Mouse (Mus musculus): ENCODE data around the gene Dpf3. TPM values are rescaled to one million over a fixed set of nuclear protein-coding genes. Genes with fewer than 3 reads are reported as not detected.

Gene Dpf3
- polyA plus RNA-seq, 1 experiment, result 26.0 TPM

GRCm38 (mm10) chr12:83430207-83430606, 57.3 kb downstream of the Dpf3 start:
- H3K27ac ChIP-seq (ENCODE audit: control insufficient read depth, insufficient read depth, low read depth, low read length), result no peak overlapping the region
- H3K4me1 ChIP-seq (ENCODE audit: control insufficient read depth, insufficient read depth, low read length), result peaks cover 10% of the 10 kb centered on the region
- no peaks in the 10 kb centered on the region for H3K27me3 ChIP-seq (ENCODE audit: control insufficient read depth, insufficient read depth, low read length)
- TF ChIP-seq CTCF (IDR thresholded peaks at IDR 0.05; ENCODE audit: control insufficient read depth, insufficient read depth, insufficient replicate concordance, low read depth, low read length) (no peak), POLR2A (IDR thresholded peaks at IDR 0.05; ENCODE audit: control insufficient read depth, low read depth, low read length) (no peak)
- H3K4me3 ChIP-seq (ENCODE audit: control insufficient read depth, low read depth, low read length), result no peak overlapping the region
- H3K36me3 ChIP-seq (ENCODE audit: control insufficient read depth, insufficient read depth, low read length), result no peaks in the 10 kb centered on the region

DNA sequence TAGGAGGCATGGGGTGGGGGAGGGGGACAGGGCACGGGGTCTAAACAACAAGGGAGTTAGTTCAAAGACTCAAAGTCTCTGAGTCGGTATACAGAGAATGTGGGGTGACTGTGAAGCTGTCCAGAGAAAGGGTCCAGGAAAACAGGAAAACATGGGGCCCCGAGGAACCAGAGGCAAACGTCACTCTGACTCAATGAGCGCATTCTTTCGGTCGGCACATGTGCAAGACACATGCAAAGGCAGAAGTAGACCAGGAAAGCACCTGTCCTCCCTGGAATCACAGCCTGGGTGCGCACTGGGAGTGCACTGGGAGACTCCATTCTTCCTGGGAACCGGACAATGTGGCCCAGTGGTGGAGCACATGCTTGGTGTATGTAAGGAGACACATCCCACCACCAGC, 59.5 kb downstream of the Dpf3 start:
- Histone ChIP-seq H3K27ac (ENCODE audit: control insufficient read depth, insufficient read depth, low read depth, low read length) (no peak overlapping the region), H3K4me3 (ENCODE audit: control insufficient read depth, low read depth, low read length) (no peak overlapping the region), H3K4me1 (ENCODE audit: control insufficient read depth, insufficient read depth, low read length) (peaks cover 4% of the 10 kb centered on the region; the same call in 1 of the 2 replicates), H3K36me3 (ENCODE audit: control insufficient read depth, insufficient read depth, low read length) (no peaks in the 10 kb centered on the region), H3K27me3 (ENCODE audit: control insufficient read depth, insufficient read depth, low read length) (no peaks in the 10 kb centered on the region)
- TF ChIP-seq POLR2A (IDR thresholded peaks at IDR 0.05; ENCODE audit: control insufficient read depth, low read depth, low read length), result no peak
- no peak for TF ChIP-seq CTCF (IDR thresholded peaks at IDR 0.05; ENCODE audit: control insufficient read depth, insufficient read depth, insufficient replicate concordance, low read depth, low read length)

- Histone ChIP-seq H3K4me1 (ENCODE audit: control insufficient read depth, insufficient read depth, low read length) (peaks cover 4% of the 10 kb centered on the region; the same call in 1 of the 2 replicates), H3K27ac (ENCODE audit: control insufficient read depth, insufficient read depth, low read depth, low read length) (no peak overlapping the region; the same call in 1 of the 2 replicates), H3K36me3 (ENCODE audit: control insufficient read depth, insufficient read depth, low read length) (no peaks in the 10 kb centered on the region), H3K4me3 (ENCODE audit: control insufficient read depth, low read depth, low read length) (no peak overlapping the region), H3K27me3 (ENCODE audit: control insufficient read depth, insufficient read depth, low read length) (no peaks in the 10 kb centered on the region)
- no peak for TF ChIP-seq CTCF (IDR thresholded peaks at IDR 0.05; ENCODE audit: control insufficient read depth, insufficient read depth, insufficient replicate concordance, low read depth, low read length)
- TF ChIP-seq POLR2A (IDR thresholded peaks at IDR 0.05; ENCODE audit: control insufficient read depth, low read depth, low read length), result no peak
Observed at GRCm38 (mm10) chr12:83427601-83428000, 59.9 kb downstream of the Dpf3 start.

GRCm38 (mm10) chr12:83426326-83426725, 61.2 kb downstream of the Dpf3 start:
- H3K4me3 ChIP-seq (ENCODE audit: control insufficient read depth, low read depth, low read length), result no peak overlapping the region
- H3K36me3 ChIP-seq (ENCODE audit: control insufficient read depth, insufficient read depth, low read length), result no peaks in the 10 kb centered on the region
- H3K27ac ChIP-seq (ENCODE audit: control insufficient read depth, insufficient read depth, low read depth, low read length), result peak overlapping the region; percentile 25; the same call in 1 of the 2 replicates
- no peaks in the 10 kb centered on the region for H3K27me3 ChIP-seq (ENCODE audit: control insufficient read depth, insufficient read depth, low read length)
- H3K4me1 ChIP-seq (ENCODE audit: control insufficient read depth, insufficient read depth, low read length), result peaks cover 4% of the 10 kb centered on the region; the same call in 1 of the 2 replicates
- TF ChIP-seq CTCF (IDR thresholded peaks at IDR 0.05; ENCODE audit: control insufficient read depth, insufficient read depth, insufficient replicate concordance, low read depth, low read length) (no peak), POLR2A (IDR thresholded peaks at IDR 0.05; ENCODE audit: control insufficient read depth, low read depth, low read length) (no peak)

- H3K36me3 ChIP-seq (ENCODE audit: control insufficient read depth, insufficient read depth, low read length), result no peaks in the 10 kb centered on the region
- H3K4me1 ChIP-seq (ENCODE audit: control insufficient read depth, insufficient read depth, low read length), result peaks cover 4% of the 10 kb centered on the region; the same call in 1 of the 2 replicates
- TF ChIP-seq CTCF (IDR thresholded peaks at IDR 0.05; ENCODE audit: control insufficient read depth, insufficient read depth, insufficient replicate concordance, low read depth, low read length) (no peak), POLR2A (IDR thresholded peaks at IDR 0.05; ENCODE audit: control insufficient read depth, low read depth, low read length) (no peak)
- no peaks in the 10 kb centered on the region for H3K27me3 ChIP-seq (ENCODE audit: control insufficient read depth, insufficient read depth, low read length)
- H3K4me3 ChIP-seq (ENCODE audit: control insufficient read depth, low read depth, low read length), result no peak overlapping the region
- no peak overlapping the region for H3K27ac ChIP-seq (ENCODE audit: control insufficient read depth, insufficient read depth, low read depth, low read length)
Observed at GRCm38 (mm10) chr12:83425736-83426135, 61.8 kb downstream of the Dpf3 start.

DNA sequence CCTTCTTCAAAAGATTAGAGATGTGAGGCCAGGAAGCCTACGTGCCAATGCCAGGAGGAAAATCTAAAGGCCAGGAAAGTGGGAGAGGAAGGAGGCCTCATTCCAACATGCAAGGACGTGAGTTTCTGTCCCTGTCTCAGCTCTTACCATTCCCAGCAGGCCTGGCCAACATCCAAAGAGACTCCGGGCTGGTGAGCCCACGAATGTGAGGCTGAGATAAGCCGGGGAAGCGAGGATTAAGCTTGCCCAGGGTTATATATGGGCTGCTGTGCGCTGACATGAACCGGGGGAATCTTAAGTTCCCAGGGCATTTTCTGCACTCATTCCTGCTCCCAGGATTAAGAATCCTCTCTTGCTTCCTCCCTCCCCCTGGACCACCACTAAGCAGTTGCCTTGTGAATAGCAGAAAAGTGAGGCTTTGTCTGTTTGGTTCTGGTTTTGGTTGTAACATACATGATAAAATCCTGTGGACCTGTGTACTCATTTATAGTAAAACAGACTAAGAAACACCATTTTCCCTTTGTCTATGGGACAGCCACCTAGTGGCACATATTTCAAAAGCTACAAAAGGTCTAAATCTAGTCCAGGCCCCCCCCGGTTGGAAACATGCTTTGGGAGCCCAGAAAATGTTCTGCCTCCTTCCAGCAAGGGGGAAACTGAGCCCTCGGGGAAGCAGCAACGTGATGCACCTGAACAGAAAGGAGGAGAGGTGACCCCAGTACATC, 62.6 kb downstream of the Dpf3 start:
- no peak overlapping the region; the same call in 1 of the 2 replicates for H3K4me3 ChIP-seq (ENCODE audit: control insufficient read depth, low read depth, low read length)
- TF ChIP-seq CTCF (IDR thresholded peaks at IDR 0.05; ENCODE audit: control insufficient read depth, insufficient read depth, insufficient replicate concordance, low read depth, low read length) (no peak), POLR2A (IDR thresholded peaks at IDR 0.05; ENCODE audit: control insufficient read depth, low read depth, low read length) (no peak)

DNA sequence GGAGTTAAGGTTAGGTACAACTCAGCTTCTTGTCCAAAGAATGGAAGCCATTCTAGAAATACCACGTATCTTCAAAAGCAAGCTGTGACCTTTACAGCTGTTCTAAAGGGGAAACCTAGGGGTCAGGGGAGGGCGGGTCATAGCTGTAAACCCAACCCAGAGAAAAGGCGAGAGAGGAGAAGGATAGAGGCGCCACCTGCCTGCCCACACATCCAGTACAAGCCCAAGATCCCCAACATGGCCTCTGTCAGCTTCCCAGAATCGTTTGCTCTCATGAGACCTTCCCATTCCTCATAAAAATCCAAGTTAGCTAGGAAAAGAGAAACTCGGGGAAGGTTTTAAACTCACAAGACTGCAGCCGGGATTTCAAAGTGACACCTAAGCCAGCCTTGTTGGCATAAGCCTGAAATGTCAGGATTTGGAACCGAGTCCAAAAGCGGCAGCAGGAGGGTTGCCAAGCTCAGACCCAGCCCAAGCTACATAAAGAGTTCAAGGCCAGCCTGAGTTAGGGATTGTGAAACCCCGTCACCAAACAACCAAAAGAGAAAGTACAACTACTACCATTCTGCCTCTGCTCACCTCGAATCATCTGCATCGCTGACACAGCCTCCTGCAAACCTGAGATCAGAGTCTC, 63.3 kb downstream of the Dpf3 start:
- H3K27me3 ChIP-seq (ENCODE audit: control insufficient read depth, insufficient read depth, low read length), result no peaks in the 10 kb centered on the region
- H3K27ac ChIP-seq (ENCODE audit: control insufficient read depth, insufficient read depth, low read depth, low read length), result peak overlapping the region; percentile 1
- TF ChIP-seq CTCF (IDR thresholded peaks at IDR 0.05; ENCODE audit: control insufficient read depth, insufficient read depth, insufficient replicate concordance, low read depth, low read length) (no peak), POLR2A (IDR thresholded peaks at IDR 0.05; ENCODE audit: control insufficient read depth, low read depth, low read length) (peak; percentile 19; the same call in 1 of the 2 replicates)
- H3K4me1 ChIP-seq (ENCODE audit: control insufficient read depth, insufficient read depth, low read length), result peaks cover 4% of the 10 kb centered on the region; the same call in 1 of the 2 replicates
- H3K36me3 ChIP-seq (ENCODE audit: control insufficient read depth, insufficient read depth, low read length), result no peaks in the 10 kb centered on the region
- H3K4me3 ChIP-seq (ENCODE audit: control insufficient read depth, low read depth, low read length), result no peak overlapping the region; the same call in 1 of the 2 replicates

More for the DNA sequence above, 62.6 kb downstream of the Dpf3 start:
- Histone ChIP-seq H3K27ac (ENCODE audit: control insufficient read depth, insufficient read depth, low read depth, low read length) (peak overlapping the region; percentile 5), H3K36me3 (ENCODE audit: control insufficient read depth, insufficient read depth, low read length) (no peaks in the 10 kb centered on the region), H3K27me3 (ENCODE audit: control insufficient read depth, insufficient read depth, low read length) (no peaks in the 10 kb centered on the region), H3K4me1 (ENCODE audit: control insufficient read depth, insufficient read depth, low read length) (peaks cover 4% of the 10 kb centered on the region; the same call in 1 of the 2 replicates)

Data from testis, adult 2 months (tissue).